Mouse (Mus musculus): ENCODE data around the gene Ddx6. TPM values are rescaled to one million over a fixed set of nuclear protein-coding genes. Genes with fewer than 3 reads are reported as not detected.
A peak's percentile ranks its signal among the peaks of the same experiment; 100 is the strongest.

Gene Ddx6
- polyA plus RNA-seq, 1 experiment from 2014 or later: 10.9 TPM

GRCm38 (mm10) chr9:44671416-44671815 is 66.7 kb downstream of the Ddx6 start:
- Histone ChIP-seq H3K4me2 (no peak overlapping the region), H3K27ac (no peak overlapping the region), H3K4me1 (replicated peaks) (no peaks in the 10 kb centered on the region), H3K9ac (no peak overlapping the region), H3K9me3 (replicated peaks) (no peaks in the 10 kb centered on the region), H3K36me3 (no peaks in the 10 kb centered on the region), H3K4me3 (no peak overlapping the region), H3K27me3 (no peaks in the 10 kb centered on the region)
- 79% methylated on average over 5 of the region's 5 CpGs for WGBS
- no peak for ATAC-seq (replicated peaks; ENCODE audit: insufficient number of reproducible peaks, insufficient read depth, low FRiP score, low read depth)

DNA sequence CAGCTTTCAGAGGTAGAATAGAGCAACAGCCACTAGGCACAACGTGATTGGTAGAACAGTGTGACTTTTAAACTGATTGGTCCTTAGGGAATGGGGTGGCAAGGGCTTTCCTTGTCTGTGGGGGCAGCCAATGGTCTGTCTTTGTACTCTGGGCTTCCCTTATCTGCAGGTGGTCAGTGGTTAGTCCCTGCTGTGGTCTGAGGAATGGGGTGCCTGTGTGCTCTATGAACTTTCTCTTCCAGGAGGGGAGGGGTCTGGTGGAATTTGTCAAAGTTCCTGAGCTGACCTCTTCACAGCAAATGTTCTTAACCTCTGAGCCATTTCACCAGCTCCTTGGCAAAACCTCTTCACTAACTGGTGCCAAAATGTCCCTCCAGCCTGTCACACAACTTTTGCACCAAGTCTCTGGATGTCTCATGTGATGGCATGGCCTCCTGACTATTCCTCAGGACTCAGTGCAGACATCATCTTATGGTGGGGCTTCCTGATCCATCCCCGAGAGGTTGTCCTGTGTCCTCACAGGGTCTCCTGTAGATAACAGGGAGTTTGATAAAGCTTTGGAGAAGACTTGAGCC is 67.7 kb downstream of the Ddx6 start:
- Histone ChIP-seq H3K27me3 (no peaks in the 10 kb centered on the region), H3K27ac (no peak overlapping the region), H3K36me3 (no peaks in the 10 kb centered on the region), H3K9me3 (replicated peaks) (no peaks in the 10 kb centered on the region), H3K4me2 (no peak overlapping the region), H3K4me3 (no peak overlapping the region), H3K4me1 (replicated peaks) (no peaks in the 10 kb centered on the region), H3K9ac (no peak overlapping the region)
- no peak for ATAC-seq (replicated peaks; ENCODE audit: insufficient number of reproducible peaks, insufficient read depth, low FRiP score, low read depth)
- WGBS: 50% methylated on average over 2 of the region's 2 CpGs

GRCm38 (mm10) chr9:44673005-44673404 is 68.3 kb downstream of the Ddx6 start, which contains the start of gene Treh:
Gene Treh (plus strand): TSS chr9:44673233.
- Histone ChIP-seq H3K9ac (no peak within 1 kb of the TSS), H3K9me3 (replicated peaks) (no peaks in the 10 kb centered on the region), H3K4me2 (no peak within 1 kb of the TSS), H3K27me3 (no peaks in the 10 kb centered on the region), H3K27ac (no peak within 1 kb of the TSS), H3K36me3 (no peaks in the 10 kb centered on the region), H3K4me1 (replicated peaks) (no peaks in the 10 kb centered on the region), H3K4me3 (no peak within 1 kb of the TSS)
- 81% methylated on average over 3 of the region's 3 CpGs for WGBS
- ATAC-seq (replicated peaks; ENCODE audit: insufficient number of reproducible peaks, insufficient read depth, low FRiP score, low read depth): no peak

GRCm38 (mm10) chr9:44678288-44678871 is 73.7 kb downstream of the Ddx6 start:
- Histone ChIP-seq H3K9me3 (replicated peaks) (no peaks in the 10 kb centered on the region), H3K27me3 (no peaks in the 10 kb centered on the region), H3K27ac (no peak overlapping the region), H3K36me3 (no peaks in the 10 kb centered on the region), H3K4me2 (no peak overlapping the region), H3K4me3 (no peak overlapping the region), H3K9ac (no peak overlapping the region), H3K4me1 (replicated peaks) (no peaks in the 10 kb centered on the region)
- ATAC-seq (replicated peaks; ENCODE audit: insufficient number of reproducible peaks, insufficient read depth, low FRiP score, low read depth): no peak
- WGBS: 89% methylated on average over 2 of the region's 2 CpGs

GRCm38 (mm10) chr9:44679565-44679964 is 74.9 kb downstream of the Ddx6 start:
- Histone ChIP-seq H3K27me3 (no peaks in the 10 kb centered on the region), H3K36me3 (no peaks in the 10 kb centered on the region), H3K27ac (no peak overlapping the region), H3K4me1 (replicated peaks) (no peaks in the 10 kb centered on the region), H3K9ac (no peak overlapping the region), H3K4me2 (no peak overlapping the region), H3K4me3 (no peak overlapping the region), H3K9me3 (replicated peaks) (no peaks in the 10 kb centered on the region)
- no peak for ATAC-seq (replicated peaks; ENCODE audit: insufficient number of reproducible peaks, insufficient read depth, low FRiP score, low read depth)
- 65% methylated on average over 5 of the region's 5 CpGs for WGBS

GRCm38 (mm10) chr9:44683046-44683445 is 78.4 kb downstream of the Ddx6 start:
- WGBS: 78% methylated on average over 8 of the region's 8 CpGs
- no peak overlapping the region for H3K4me3 ChIP-seq
- H3K27ac ChIP-seq: no peak overlapping the region
- H3K36me3 ChIP-seq: peaks cover 18% of the 10 kb centered on the region; the same call in 1 of the 2 replicates
- H3K9ac ChIP-seq: no peak overlapping the region
- peaks cover 13% of the 10 kb centered on the region; the same call in 1 of the 2 replicates for H3K4me1 ChIP-seq (replicated peaks)
- no peaks in the 10 kb centered on the region for H3K9me3 ChIP-seq (replicated peaks)
- ATAC-seq (replicated peaks; ENCODE audit: insufficient number of reproducible peaks, insufficient read depth, low FRiP score, low read depth): no peak
- H3K4me2 ChIP-seq: no peak overlapping the region
- no peaks in the 10 kb centered on the region for H3K27me3 ChIP-seq

DNA sequence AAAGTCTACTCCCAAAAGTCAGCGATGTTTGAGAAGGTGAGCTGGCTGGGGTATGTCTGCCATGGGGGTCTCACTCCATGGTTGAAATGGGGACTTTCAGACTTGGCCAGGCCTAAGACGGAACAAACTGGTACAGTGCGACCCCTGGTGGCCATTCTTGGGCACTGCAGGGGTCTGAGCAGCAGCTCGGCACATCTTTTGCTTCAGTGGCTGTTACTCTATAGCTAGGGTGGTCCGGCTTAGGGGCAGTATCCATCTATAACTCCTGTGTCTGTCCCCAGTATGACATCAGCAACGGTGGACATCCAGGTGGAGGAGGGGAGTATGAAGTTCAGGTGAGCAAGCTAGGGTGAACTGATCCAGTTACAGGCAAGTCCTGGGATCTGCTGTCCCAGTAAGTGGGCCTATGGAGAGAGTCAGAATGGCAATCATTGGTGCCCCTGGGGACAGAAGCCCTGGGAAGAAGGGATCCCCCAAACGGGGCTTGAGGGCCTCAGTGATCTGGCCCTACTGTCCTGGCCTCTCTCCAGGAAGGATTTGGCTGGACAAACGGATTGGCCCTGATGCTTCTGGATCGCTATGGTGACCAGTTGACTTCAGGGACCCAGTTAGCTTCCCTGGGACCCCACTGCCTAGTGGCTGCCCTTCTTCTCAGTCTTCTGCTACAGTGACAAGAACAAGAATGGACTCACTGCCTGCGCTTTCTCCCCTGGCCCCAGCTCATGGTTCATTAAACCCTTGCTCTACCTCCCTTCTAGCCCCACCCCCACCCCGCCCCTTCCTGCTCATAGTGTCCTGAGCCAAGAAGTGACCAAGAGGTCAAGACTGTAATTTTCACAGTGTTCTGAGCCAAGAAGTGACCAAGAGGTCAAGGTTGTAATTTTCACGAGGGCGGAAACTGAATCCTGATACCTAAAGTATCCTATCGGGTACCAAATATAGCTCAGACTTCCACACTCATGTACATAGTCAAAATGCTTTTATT is 80.9 kb downstream of the Ddx6 start:
- Histone ChIP-seq H3K36me3 (peaks cover 30% of the 10 kb centered on the region; the same call in 1 of the 2 replicates), H3K27me3 (no peaks in the 10 kb centered on the region), H3K4me1 (replicated peaks) (peaks cover 15% of the 10 kb centered on the region), H3K9ac (no peak overlapping the region), H3K4me3 (no peak overlapping the region), H3K9me3 (replicated peaks) (no peaks in the 10 kb centered on the region), H3K4me2 (no peak overlapping the region), H3K27ac (no peak overlapping the region; the same call in 1 of the 2 replicates)
- peak; percentile 27; the same call in 1 of the 2 replicates for ATAC-seq (replicated peaks; ENCODE audit: insufficient number of reproducible peaks, insufficient read depth, low FRiP score, low read depth)
- 36% methylated on average over 14 of the region's 14 CpGs for WGBS

GRCm38 (mm10) chr9:44686638-44687037 is 81.9 kb downstream of the Ddx6 start:
- no peak overlapping the region for H3K4me2 ChIP-seq
- no peak for ATAC-seq (replicated peaks; ENCODE audit: insufficient number of reproducible peaks, insufficient read depth, low FRiP score, low read depth)
- peaks cover 30% of the 10 kb centered on the region; the same call in 1 of the 2 replicates for H3K36me3 ChIP-seq
- H3K9me3 ChIP-seq (replicated peaks): no peaks in the 10 kb centered on the region
- H3K27ac ChIP-seq: no peak overlapping the region
- WGBS: 80% methylated on average over 5 of the region's 5 CpGs
- H3K4me3 ChIP-seq: no peak overlapping the region
- H3K27me3 ChIP-seq: no peaks in the 10 kb centered on the region
- peaks cover 25% of the 10 kb centered on the region for H3K4me1 ChIP-seq (replicated peaks)
- no peak overlapping the region for H3K9ac ChIP-seq

DNA sequence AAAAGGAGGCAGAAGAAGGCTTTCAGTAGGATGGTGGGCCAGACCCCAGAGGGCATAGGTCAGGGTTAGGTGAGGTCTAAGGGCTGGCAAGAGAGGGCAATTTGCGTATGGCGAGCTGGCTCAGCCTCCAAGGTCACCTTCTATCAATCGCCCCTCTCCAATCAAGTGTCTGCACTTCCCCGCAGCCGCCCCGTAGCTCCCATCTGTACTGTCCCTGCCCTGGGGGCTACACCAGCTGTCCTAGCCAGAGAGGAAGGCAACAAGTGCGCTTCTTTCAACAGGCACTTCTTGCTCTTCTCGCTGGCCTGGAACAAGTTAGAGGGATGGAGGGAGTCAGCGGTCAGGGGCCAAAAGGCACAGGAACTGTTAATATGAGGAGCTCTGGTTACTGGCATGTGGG is 83.3 kb downstream of the Ddx6 start:
- no peak overlapping the region for H3K4me2 ChIP-seq

More for the DNA sequence above, 83.3 kb downstream of the Ddx6 start:
- Histone ChIP-seq H3K27ac (no peak overlapping the region), H3K9ac (no peak overlapping the region), H3K4me1 (replicated peaks) (peaks cover 35% of the 10 kb centered on the region), H3K27me3 (no peaks in the 10 kb centered on the region), H3K9me3 (replicated peaks) (no peaks in the 10 kb centered on the region), H3K4me3 (no peak overlapping the region), H3K36me3 (peaks cover 32% of the 10 kb centered on the region; the same call in 1 of the 2 replicates)
- ATAC-seq (replicated peaks; ENCODE audit: insufficient number of reproducible peaks, insufficient read depth, low FRiP score, low read depth): no peak
- 67% methylated on average over 9 of the region's 9 CpGs for WGBS
